Mouse (Mus musculus): ENCODE data around the gene Slc25a12.

Gene Slc25a12

GRCm38 (mm10) chr2:71354055-71354425 is 13.5 kb downstream of the Slc25a12 start:
- TF ChIP-seq GATA4 (IDR thresholded peaks at IDR 0.05; ENCODE audit: insufficient replicate concordance, low read length): no peak

- no peak for TF ChIP-seq GATA4 (IDR thresholded peaks at IDR 0.05; ENCODE audit: insufficient replicate concordance, low read length)
Observed at GRCm38 (mm10) chr2:71353306-71354054, 14.1 kb downstream of the Slc25a12 start.

- no peak for TF ChIP-seq GATA4 (IDR thresholded peaks at IDR 0.05; ENCODE audit: insufficient replicate concordance, low read length)
Observed at GRCm38 (mm10) chr2:71351727-71351987, 15.9 kb downstream of the Slc25a12 start.

GRCm38 (mm10) chr2:71350904-71351726 is 16.4 kb downstream of the Slc25a12 start:
- no peak for TF ChIP-seq GATA4 (IDR thresholded peaks at IDR 0.05; ENCODE audit: insufficient replicate concordance, low read length)

GRCm38 (mm10) chr2:71350181-71350580 is 17.4 kb downstream of the Slc25a12 start:
- TF ChIP-seq GATA4 (IDR thresholded peaks at IDR 0.05; ENCODE audit: insufficient replicate concordance, low read length): no peak

GRCm38 (mm10) chr2:71349511-71349910 is 18.0 kb downstream of the Slc25a12 start:
- no peak for TF ChIP-seq GATA4 (IDR thresholded peaks at IDR 0.05; ENCODE audit: insufficient replicate concordance, low read length)

- no peak for TF ChIP-seq GATA4 (IDR thresholded peaks at IDR 0.05; ENCODE audit: insufficient replicate concordance, low read length)
Observed at GRCm38 (mm10) chr2:71347732-71348490, 19.6 kb downstream of the Slc25a12 start.

- no peak for TF ChIP-seq GATA4 (IDR thresholded peaks at IDR 0.05; ENCODE audit: insufficient replicate concordance, low read length)
Observed at GRCm38 (mm10) chr2:71347160-71347559, 20.4 kb downstream of the Slc25a12 start.

- TF ChIP-seq GATA4 (IDR thresholded peaks at IDR 0.05; ENCODE audit: insufficient replicate concordance, low read length): no peak
Observed at GRCm38 (mm10) chr2:71343884-71344640, 23.5 kb downstream of the Slc25a12 start.

- no peak for TF ChIP-seq GATA4 (IDR thresholded peaks at IDR 0.05; ENCODE audit: insufficient replicate concordance, low read length)
Observed at GRCm38 (mm10) chr2:71340126-71340525, 27.4 kb downstream of the Slc25a12 start.

GRCm38 (mm10) chr2:71338145-71338796 is 29.3 kb downstream of the Slc25a12 start:
- TF ChIP-seq GATA4 (IDR thresholded peaks at IDR 0.05; ENCODE audit: insufficient replicate concordance, low read length): no peak

- TF ChIP-seq GATA4 (IDR thresholded peaks at IDR 0.05; ENCODE audit: insufficient replicate concordance, low read length): no peak
Observed at GRCm38 (mm10) chr2:71336631-71337030, 30.9 kb downstream of the Slc25a12 start.

GRCm38 (mm10) chr2:71336209-71336608 is 31.3 kb downstream of the Slc25a12 start:
- TF ChIP-seq GATA4 (IDR thresholded peaks at IDR 0.05; ENCODE audit: insufficient replicate concordance, low read length): no peak

- TF ChIP-seq GATA4 (IDR thresholded peaks at IDR 0.05; ENCODE audit: insufficient replicate concordance, low read length): no peak
Observed at GRCm38 (mm10) chr2:71333986-71334822, 33.3 kb downstream of the Slc25a12 start.

Measured in liver, adult (tissue).